Mouse (Mus musculus) small intestine, adult 2 months (tissue): ENCODE data around the gene Zic5.

ENCODE experiments used
- CTCF ChIP-seq: fragments of 200-500 bp; IDR thresholded peaks from 2 replicates; pipeline ENCODE4 v1.5.1; 2012; ENCODE audit warnings: low read depth, mild to moderate bottlenecking, control low read depth, inconsistent platforms, low read length, moderate library complexity, mixed read lengths; ENCODE audit not compliant: insufficient replicate concordance, insufficient read length; ENCODE audit errors: extremely low read depth
- POLR2A ChIP-seq: fragments of 200-500 bp; IDR thresholded peaks from 2 replicates; pipeline ENCODE4 v1.6.1; 2012; ENCODE audit warnings: low read depth, mild to moderate bottlenecking, control low read depth, inconsistent platforms, low read length, moderate library complexity

DNA sequence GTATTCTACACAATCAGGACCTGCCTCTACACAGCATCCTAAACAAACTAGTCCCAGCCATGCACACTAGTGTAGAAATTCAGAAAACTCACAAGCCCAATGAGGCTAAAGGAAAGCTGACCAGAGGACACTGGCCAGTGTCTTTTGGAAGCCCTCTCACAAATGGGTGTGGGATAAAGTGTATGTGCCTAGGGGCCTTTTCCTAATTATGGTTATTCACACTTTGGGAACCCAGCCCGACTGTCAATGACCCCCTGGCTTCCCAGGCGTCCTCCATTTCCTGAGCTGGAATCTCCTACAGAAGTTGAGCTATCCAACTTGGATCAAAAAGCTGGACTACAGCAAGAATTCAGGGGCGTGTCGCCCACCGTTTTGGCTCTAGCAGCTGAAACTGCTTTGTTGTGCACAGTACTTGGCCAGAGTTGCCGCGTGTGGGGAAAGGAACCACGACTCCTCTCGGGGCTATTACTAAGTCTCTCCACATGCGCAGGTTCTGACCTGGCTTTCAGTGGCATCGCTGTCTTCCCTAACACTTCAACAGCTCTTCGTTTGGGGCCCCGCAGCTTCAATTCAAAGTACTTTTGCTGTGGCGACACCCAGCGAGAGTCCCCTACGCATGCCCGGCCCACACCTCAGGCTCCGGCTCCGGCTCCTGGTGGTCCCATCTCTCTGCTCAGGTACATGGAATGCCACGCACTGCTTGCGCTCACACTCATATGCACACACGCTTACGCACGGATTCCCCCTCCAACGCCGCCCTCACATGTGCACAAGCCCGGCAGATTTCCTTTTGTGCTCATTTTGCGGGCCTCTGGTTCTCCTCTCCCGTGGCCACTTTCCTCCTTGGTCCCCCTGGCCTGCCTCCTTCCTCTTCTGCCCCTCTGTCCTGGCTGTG, 15.6 kb downstream of the Zic5 start:
- TF ChIP-seq CTCF (no peak), POLR2A (no peak)
